Mouse (Mus musculus): ENCODE measurements at regions not wholly inside any gene's neighbourhood (a gene's known extent, or its start where the extent isn't known, plus 50 kb on each side); places are given as distances from the start of the nearest gene placed in this dataset.

DNA sequence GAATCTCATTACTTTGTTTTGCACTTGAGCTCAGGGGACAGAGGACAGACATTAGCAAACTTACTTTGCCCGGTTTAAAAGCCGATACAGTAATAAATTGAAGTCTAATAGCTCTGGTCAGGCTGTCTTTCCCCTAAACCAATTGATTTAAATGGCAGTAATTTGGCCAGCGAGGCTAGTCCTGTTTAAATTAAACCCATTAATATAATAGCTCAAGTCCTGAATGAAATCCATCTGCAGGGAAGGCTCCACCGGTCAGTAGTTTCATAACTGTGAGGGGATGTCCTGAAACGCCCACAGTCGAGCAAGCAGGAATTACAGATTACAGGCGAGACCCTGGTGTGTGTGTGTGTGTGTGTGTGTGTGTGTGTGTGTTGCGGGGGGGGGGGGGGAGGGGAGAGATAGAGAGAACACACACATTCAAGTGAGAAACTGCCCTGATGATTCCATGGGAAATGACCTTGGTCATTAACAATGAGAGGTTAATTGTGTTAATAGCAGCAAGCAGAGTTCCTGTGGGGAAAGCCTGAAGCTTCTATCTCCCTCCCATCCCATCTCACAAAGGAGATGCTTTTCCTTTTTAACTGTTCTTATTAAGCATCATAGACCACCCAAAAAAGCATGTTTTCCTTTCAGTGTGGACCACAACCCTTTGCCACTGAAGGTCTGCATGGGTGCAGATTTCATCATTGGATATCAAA is 294.0 kb upstream of the Tle4 start:
- no peak for DNase-seq (ENCODE audit: low read depth)

GRCm38 (mm10) chr19:14891090-14891428 is 293.2 kb upstream of the Tle4 start:
- DNase-seq (ENCODE audit: low read depth), result no peak

- no peak for DNase-seq (ENCODE audit: low read depth)
Measured at GRCm38 (mm10) chr19:14890241-14891089, 292.6 kb upstream of the Tle4 start.

DNA sequence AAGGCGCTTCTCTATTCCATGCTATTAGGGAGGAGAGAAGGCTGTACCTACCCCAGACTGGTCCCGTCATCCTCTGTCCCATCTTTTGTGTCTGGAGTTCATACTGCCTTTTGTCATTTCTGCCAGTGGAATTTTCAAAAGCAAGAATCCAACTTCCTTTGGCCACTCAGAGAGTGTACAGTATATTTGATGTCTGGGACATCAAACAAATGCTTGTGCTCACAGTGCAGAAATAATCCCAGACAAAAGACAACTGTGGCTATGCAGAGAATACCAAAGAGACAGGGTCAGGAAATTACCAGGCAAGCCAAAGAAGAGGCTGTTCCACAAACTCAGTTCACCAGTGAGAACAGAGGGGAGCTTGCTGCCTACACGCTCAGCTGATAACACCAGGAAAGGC is 291.9 kb upstream of the Tle4 start:
- no peak for DNase-seq (ENCODE audit: low read depth)

DNA sequence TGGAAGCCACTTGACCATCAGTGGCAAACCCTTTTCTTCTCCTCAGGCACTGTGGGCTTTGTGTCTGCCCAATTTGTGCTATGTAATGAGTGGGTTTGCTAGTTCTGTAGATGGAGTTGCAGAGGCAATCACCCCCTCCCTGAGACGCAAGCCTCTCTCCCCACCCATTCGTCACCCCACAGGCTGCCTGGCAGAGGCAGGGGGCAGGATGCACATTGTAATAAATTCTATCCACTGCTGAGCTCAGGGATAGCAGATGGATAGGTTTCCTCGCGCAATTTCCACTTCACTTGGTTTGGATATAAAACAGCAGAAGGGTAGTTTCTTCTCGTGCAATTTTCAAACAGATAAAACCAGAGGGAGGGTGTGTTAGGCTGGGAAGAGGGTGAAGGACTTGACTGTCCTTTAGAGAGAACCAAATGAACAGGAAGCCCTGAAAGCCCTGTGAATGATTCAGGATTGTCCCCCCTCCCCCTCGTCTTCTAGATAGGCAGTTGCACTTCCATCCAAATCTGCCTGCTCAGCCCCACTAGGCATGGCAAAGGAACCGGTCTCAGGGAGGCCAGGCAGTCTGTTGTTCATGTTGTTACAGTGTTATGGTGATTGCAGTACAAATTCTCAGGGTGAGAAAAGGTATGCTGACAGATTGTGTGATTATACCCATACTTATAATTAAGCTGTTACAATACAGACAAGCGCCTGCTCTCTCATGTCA is 286.0 kb upstream of the Tle4 start:
- DNase-seq (ENCODE audit: low read depth), result no peak

DNA sequence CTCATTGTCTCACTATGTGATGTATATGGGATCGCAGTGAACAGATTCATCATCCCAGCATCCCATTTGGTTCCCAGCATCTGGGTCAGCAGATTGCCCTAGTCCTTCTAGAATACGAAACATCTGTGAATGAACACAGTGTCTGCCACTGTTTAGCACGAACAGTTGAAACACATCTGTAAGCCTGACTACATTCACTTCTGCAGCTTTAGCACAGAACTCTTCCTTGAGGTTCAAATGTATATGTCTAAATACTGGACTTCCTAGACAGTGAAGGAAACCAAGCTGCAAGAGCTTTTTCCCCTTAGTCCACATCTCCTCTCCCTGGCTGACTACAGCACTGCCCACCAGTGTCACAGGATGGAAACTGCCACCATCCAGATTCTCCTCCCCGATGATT is 283.0 kb upstream of the Tle4 start:
- no peak for DNase-seq (ENCODE audit: low read depth)

DNA sequence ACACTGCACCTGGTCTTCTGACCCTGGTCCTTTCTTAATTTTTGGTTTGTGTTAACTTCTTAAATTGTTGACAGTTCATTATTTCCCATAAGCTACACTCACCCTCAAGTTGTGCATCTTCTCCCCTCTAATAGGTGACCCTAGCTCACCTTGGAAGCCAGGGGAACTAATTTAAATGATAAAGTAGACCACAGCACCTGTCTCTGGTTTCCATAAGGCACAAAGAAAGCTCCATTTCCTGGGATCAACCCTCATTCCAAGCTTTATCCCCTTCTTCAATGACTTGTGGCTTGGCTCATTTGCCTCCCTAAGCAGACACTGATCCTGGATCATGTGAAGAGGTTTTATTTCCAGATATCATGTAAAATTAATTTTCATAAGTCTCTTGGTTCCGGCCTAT is 276.1 kb upstream of the Tle4 start:
- DNase-seq (ENCODE audit: low read depth), result no peak

DNA sequence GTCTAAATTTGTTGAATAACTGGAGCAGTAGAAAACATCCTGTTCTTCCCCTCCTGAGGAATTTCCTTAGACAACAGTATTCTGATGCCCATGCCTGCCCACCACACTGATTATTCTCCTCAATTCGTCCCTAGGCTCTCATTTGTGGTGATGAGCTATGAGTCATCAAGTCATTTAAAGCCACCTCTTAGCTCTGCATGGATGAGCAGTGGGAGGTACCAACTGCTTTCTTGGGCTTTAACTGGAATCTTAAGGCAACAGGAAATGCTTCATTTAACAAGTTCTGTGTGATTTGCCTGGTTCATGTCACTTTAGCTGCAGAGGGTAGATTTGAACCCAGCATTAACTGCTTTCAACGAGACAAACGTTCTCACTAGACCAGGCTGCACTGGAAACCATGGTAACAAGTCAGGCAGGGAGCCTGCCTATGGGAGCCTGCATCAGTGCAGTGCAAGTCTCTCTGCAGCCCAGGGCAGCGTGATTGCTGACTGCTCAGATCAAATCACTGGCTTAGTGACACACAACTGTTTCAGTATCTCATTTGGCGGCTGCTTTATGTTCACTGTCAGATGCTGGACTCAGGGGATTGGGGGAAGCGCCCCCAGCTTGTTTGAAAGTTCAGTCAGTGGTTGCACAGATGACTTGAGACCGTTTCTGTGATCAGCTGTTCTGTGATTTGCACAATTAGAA is 273.5 kb upstream of the Tle4 start:
- DNase-seq (ENCODE audit: low read depth), result no peak

GRCm38 (mm10) chr19:14862654-14863468 is 265.0 kb upstream of the Tle4 start:
- DNase-seq (ENCODE audit: low read depth), result no peak

- no peak for DNase-seq (ENCODE audit: low read depth)
Measured at GRCm38 (mm10) chr19:14855036-14855435, 257.2 kb upstream of the Tle4 start.

GRCm38 (mm10) chr19:14853416-14853815 is 255.6 kb upstream of the Tle4 start:
- no peak for DNase-seq (ENCODE audit: low read depth)

DNA sequence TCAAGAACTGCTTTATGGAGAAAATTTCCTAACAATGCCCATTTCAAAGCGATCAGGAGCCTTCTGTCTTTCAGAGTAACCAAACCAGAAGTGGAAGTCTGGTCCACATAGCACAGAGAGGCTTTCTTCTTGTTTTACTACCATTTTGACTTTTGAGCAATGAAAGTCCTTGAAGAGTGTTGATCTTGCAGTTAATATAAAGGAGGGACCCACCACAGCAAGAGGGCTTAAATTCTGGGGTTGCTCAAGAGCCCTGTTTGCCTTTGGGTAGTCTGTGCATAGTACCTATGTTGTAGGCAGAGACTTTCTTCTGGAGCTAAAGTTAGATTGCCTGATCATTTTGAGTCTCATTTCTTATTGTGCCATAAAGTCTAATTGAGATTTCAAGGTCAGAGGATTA is 251.7 kb upstream of the Tle4 start:
- peak; percentile 13 for DNase-seq (ENCODE audit: low read depth)

DNA sequence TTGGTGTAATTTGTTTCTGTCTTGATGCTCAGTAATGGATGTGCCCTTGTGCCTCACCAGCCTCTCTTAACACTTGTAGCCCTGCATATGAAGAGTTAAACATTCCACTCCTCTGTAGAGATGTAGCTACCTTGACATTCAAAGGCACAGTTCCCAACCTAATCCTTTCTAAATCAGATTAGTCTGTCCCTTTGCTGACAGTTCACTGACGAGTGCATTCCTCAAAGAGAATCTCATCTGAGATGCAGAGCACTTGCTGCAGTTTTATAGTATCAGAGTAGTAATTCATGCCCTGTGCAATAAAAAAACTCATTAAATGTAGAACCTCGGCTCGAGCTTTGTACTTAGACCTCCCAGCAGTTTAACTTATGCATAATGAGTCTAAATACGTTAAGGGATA is 249.3 kb upstream of the Tle4 start:
- no peak for DNase-seq (ENCODE audit: low read depth)

- DNase-seq (ENCODE audit: low read depth), result no peak
Measured at GRCm38 (mm10) chr19:14835629-14836028, 237.8 kb upstream of the Tle4 start.

DNA sequence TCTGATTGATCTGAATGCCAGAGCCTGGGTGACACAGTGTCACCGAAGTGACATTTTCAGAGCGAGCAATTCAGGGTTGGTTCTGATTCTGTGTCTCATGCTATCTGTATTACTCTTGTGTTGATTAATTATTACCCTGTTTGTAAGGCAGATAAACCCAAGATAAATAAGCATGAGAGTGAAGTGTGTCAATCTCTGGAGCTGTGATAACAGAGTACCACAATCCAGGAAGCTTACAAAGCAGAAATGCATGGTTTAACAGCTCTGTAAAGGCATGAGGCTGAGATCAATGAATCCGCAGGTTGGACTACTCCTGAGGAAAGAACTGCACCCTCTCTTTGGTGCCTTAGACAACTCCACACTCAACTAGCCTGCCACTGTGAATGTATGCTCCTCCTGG is 218.5 kb upstream of the Tle4 start:
- DNase-seq (ENCODE audit: low read depth), result no peak

GRCm38 (mm10) chr19:14806787-14807186 is 208.9 kb upstream of the Tle4 start:
- DNase-seq (ENCODE audit: low read depth), result no peak

DNA sequence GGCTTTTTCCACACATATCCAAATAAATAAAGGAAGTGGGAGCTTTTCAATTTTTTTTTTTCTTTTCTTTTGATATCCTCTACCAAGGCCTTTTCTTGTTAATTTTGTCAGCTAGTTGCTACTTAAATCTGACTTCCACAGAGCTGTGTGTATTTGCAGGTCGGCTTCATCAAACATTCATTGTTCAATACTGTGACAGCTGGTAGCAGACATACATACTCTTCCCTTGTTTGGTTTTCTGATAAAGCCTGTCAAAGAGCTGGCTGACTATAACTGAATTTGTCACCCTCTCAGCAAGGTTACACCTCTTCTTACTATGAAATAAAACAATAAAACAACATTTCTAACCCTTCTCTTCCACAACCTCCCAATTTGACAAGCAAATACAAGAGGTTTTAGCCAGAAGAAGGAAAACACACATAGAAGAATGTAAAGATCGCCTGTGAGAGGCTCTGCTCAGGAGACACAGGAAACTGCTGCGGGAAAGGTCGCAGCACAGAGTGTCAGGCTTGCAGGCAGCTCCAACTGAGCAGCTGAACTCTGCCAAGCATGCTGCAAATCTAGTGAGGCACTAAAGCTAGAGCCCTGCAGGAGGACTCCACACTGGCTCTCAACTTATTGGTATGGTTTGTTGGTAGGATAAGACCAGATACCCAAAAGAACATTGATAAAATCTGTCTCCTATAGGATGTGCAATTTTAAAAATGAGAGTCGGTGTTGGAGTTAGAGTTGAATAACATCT is 205.2 kb upstream of the Tle4 start:
- DNase-seq (ENCODE audit: low read depth), result no peak

DNA sequence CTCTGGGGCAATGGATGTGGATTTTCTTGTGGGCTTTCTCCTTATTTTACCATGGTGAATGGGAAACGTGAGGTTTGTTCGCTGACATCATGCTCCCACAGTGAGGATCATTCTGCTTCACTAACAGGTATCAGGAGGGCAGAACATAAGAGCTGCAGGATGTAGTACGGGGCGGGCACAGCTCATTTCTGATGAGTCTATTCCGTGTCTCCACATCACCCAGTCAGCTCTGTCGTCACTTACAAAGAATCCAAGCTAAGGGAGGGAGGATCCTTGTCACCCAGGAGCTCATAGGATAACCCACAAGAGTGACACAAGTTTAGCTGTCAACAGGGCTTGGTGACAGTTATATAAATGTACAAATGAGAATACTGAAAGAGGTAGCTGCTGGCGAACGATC is 203.8 kb upstream of the Tle4 start:
- no peak for DNase-seq (ENCODE audit: low read depth)

DNA sequence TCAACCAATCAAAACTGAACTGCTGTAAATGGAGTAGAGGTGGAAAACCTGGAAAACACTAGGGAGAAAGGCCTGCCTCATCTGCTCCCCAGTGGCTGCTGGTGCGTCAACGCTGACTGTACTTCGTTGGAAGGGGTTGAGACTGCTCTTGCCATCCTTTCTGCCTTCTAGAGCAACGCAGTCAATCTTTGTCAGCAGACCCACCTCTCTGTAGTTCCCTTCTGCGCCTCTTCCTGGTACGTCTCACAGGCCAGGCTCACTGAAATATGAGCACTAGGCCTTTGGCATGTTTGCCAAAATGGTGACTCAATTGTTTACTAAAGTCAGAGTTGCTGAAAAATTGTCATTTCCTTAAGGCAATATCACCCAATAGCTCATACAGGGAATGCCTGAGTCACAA is 201.2 kb upstream of the Tle4 start:
- no peak for DNase-seq (ENCODE audit: low read depth)

- DNase-seq (ENCODE audit: low read depth), result no peak
Measured at GRCm38 (mm10) chr19:14798417-14798816, 200.6 kb upstream of the Tle4 start.

DNA sequence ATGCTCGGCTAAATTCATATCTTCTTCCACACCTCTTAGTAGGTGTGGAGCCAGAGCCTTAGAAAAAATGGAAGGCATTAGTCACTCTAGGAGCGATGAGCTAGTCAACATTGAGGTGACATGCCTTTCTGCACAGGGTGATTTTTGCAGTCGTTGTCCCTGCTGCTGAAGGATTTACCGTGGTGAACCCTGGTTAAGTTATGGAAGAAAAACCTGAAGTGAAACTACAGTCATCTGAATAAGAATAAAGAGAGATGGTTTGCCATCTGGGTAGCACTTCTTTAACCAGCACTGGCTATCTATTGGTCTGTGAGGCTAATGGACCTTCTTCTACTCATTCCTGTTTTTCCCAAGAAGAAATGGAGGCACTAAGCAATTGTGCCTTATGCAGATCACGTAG is 198.1 kb upstream of the Tle4 start:
- DNase-seq (ENCODE audit: low read depth), result no peak
